Mouse (Mus musculus): Measurements from ENCODE around the gene H2-Ob.
"Not testable (repeated sequence)": the region's sequence is repeated elsewhere in the genome, so short reads cannot be mapped to it uniquely, and the experiment has no call there.

Gene H2-Ob

DNA sequence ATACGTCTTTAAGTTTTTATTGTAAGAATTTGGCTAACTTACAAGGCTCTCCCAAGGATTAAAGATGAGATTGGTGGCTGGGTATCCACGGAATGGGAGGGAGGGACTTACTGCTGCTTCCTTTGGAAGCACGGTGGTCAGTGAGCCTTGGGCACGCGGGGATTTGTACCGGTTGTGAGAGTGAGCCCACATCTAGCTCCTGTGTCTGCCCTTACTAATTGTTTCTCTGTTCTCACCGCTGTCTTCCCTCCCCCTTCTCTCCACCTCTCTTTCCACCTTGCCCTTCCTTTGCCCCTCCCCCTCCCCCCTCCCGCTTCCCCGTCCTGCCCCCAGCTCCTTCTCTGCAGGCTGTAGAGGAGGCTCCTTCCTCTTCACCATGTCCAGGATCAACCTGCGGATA lies 30.3 kb upstream of the H2-Ob start:
- no peak for DNase-seq

DNA sequence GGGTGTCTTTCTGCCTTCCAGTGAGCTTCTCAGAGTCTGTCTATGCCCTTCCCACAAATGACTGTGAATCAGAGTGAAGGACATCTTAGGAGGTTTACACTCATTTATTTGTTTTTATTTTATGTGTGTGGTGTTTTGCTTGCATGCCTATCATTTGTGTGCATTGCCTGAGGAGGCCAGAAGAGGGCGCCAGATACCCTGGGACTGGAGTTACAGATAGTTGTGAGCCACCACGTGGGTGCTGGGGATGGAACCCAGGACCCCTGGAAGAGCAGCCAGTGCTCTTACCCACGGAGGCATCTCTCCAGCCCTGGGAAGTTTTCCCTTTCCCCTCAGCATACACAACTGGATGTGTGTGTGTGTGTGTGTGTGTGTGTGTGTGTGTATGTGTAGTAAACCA lies 29.0 kb upstream of the H2-Ob start:
- no peak for DNase-seq

DNA sequence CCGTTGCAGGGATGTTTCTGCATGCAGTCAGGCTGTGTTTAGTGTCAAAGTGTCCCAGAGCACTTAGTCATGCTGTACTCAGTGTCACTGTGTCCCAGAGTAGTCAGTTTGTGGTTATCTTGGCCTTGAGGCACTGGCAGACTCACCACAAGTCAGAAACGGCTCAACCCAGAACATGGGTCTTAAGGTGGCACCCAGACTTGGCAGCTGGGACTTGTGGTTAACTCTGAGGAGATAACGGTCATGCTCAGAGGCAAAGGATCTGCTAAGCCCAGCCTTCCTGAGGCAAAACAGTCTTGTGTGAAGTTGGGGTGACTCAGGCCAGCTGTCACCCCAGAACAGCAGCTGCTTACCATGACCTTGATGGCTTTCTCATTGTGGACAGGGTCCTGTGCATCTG lies 28.1 kb upstream of the H2-Ob start:
- DNase-seq: no peak

DNA sequence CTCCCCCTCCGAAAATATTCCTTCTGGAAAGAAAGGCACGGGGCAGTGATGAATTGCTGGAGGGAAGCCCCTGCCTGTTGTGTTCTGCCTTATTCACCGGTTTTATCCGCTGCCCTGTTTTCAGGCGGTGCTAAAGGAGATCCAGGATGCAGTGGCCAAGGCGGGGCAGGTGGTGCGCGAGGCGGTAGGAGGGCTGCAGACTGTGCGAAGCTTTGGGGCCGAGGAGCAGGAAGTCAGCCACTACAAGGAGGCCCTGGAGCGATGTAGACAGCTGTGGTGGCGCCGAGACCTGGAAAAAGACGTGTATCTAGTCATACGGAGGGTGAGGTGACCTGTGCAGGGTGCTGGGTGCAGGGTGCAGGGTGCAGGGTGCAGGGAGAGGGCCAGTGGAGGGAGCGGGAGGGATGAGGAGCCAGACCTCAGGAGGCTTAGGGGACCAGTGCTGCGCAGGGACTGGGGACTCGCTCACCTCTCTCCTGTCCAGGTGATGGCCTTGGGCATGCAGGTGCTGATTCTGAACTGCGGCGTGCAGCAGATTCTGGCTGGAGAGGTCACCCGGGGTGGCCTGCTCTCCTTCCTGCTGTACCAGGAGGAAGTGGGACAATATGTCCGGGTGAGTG lies 26.8 kb upstream of the H2-Ob start:
- no peak for DNase-seq

DNA sequence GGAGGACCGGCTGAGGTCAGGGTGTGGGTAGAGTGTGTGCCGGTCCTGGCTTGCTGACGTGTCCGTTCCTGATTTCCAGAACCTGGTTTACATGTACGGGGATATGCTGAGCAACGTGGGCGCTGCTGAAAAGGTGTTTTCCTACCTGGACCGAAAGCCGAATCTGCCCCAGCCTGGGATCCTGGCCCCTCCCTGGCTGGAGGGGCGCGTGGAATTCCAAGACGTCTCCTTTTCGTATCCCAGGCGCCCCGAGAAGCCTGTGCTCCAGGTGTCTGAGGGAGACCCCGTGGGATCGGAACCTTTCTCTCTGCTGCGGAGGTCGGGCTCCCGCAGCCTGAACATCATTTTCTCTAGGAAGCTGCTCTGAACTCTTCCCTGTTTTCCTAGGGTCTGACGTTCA lies 24.8 kb upstream of the H2-Ob start:
- DNase-seq: no peak

DNA sequence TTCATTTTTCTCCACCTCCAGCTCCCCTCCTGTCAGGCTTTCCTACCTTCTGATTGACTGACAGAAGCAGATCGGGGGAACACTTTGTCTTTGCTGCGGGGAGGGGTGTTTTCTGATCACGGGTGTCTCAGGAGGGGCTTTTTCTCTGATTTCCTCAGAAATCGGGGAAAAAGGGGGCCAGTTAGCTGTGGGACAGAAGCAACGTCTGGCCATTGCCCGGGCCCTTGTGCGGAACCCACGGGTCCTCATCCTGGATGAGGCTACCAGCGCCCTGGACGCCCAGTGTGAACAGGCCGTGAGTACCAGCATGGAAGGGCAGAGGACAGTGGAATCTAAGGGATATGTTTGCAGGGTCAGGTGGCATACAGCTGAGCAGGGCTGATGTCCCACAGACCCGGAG lies 23.5 kb upstream of the H2-Ob start:
- DNase-seq: no peak

DNA sequence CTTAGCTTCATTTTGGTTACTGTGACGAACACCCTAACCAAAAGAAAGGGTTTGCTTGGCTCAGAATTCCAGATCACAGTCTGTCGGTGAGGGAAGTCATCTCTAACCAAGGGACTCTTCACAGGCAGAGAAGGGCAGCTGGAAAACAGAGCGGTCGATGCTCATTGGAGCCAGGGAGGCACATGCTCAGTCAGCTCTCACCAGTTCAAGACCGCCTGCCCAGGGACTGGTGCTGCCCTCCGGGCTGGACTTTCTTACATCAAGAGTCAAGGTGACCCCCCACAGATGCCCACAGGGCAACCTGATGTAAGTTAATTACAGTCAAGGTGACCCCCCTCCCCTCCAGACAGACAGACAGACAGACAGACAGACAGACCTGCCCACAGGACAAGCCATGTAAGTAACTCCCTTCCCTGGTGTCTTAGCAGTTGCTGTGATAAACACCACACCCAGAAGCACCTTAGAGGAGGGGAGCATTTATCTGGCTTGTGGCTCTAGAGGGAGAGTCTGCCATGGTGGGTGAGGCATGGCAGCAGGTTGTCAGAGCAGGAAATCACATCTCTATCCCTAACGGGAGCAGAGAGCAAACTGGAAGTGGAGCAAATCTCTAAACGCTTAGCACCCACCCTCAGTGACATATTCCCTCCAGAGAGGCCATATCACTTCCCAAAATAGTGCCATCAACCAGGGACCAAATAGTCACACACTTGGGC lies 21.3 kb upstream of the H2-Ob start:
- DNase-seq: no peak

DNA sequence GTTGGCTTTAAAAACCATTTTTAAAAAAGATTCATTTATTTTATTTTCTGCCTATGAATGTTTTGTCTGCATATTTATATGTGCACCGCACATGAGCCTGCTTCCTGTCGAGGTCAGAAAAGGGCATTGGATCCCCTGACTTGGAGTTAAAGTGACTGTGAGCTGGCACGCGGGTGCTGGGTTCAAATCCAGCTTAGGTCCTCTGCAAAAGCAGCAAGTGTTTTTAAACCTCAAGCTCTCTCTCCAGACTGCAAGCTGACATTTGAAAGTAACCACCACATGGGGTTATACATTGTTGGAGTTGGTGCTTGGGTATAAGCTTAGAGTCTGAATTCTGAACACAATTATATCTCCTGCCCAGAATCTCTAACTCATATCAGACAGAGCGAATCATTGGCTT lies 20.7 kb upstream of the H2-Ob start:
- no peak for DNase-seq

DNA sequence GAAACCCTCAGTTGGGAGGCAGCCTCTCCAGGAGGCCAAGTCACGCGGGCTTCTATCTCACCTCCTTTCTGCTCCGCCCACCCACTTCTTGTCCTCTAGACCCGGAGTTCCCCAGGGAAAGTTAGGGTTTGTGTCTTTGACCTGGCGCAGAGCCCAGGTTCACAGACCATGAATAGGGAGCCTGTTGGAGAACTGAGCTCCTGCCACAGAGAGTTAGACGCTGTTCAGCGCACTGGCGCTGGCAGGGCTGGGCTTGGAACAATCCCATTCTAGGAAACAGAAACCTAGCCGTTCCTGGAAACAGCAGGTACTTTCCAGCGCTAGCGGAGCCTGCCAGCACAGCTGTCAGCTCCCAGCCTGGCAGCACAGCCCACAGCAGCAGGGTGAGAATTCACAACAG lies 20.0 kb upstream of the H2-Ob start:
- no peak for DNase-seq

DNA sequence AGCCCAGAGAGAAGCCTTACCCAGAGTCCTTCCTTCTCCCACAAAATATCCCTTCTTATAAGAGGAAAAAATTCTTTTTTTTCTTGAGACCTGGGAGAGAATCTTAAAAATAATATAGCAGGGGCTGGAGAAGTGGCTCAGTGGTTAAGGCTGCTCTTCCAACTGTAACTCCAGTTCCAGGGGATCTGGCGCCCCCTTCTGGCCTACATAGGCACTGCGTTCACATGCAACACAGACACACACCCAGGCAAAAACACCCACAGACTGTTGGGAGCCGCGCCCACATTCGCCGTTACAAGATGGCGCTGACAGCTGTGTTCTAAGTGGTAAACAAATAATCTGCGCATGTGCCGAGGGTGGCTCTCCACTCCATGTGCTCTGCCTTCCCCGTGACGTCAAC lies 19.6 kb upstream of the H2-Ob start:
- peak; percentile 65 for DNase-seq

DNA sequence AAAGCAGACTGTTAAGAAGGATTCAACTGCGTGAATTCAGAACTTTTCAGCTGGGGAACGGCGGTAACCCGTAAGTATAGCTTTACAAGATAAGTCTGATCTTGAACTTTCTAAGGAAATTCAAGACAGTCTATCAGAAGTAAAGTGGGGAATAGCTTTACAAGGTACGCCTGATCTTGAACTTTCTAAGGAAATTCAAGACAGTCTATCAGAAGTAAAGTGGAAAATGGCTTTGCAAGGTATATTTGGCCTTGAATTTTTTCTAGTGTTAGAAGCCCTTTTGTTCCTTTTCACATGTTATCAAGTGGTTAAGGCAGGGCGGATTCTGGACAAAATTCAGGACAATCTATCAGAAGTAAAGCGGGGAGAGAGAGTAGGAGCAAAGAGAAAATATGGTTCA lies 18.9 kb upstream of the H2-Ob start:
- DNase-seq: not testable (repeated sequence)

DNA sequence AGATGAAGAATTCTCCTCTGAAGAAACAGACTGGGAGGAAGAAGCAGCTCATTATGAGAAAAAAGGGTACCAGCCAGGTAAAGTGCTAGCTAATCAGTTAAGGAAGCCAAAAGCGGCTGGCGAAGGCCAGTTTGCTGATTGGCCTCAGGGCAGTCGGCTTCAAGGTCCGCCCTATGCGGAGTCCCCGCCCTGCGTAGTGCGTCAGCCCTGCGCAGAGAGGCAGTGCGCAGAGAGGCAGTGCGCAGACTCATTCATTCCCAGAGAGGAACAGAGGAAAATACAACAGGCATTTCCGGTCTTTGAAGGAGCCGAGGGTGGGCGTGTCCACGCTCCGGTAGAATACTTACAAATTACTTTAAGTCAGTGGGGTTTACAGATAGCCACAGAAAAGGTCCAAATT lies 18.3 kb upstream of the H2-Ob start:
- not testable (repeated sequence) for DNase-seq

DNA sequence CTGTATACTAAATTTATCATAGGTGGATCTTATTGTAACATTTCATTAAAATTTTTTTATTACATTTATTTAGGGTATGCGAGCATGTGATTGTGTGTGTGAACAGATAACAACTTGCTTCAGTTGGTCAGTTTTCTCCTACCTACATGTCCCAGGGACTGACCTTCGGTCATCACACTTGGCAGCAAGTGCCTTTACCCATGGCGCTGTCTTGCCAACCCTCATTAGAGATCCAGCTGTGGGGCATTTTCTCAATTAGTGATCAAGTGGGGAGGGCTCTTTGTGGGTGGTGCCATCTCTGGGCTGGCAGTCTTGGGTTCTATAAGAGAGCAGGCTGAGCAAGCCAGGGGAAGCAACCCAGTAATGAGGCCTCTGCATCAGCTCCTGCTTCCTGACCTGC lies 13.9 kb upstream of the H2-Ob start:
- DNase-seq: no peak

DNA sequence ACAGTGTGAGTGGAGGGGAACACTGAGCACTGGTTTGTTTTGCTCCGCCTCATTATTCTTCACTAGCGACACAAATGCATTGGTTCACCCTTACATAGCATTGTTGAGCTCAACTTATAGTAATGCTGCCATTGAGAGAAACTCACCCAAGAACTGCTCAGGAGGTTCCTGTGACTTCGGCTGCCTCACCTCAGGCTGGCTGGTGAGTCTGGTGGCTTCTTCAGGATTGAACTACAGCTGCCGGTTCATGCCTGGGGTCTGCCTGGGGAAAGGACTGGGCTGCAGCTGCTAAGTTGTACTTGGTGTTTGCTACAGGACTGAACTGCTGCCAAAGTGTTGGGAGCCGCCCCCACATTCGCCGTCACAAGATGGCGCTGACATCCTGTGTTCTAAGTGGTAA lies 13.3 kb upstream of the H2-Ob start:
- DNase-seq: no peak

DNA sequence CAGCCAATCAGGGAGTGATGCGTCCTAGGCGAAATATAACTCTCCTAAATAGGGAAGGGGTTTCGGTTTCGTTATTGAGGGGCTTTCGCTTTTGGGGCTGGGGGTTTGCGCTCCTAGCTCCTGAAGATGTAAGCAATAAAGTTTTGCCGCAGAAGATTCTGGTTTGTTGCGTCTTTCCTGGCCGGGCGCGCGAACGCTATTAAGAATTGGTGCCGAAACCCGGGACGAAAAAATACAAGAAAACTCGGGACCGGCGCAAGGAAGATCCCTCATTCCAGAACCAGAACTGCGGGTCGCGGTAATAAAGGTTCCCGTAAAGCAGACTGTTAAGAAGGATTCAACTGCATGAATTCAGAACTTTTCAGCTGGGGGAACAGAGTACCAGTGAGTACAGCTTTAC lies 12.8 kb upstream of the H2-Ob start:
- DNase-seq: not testable (repeated sequence)

DNA sequence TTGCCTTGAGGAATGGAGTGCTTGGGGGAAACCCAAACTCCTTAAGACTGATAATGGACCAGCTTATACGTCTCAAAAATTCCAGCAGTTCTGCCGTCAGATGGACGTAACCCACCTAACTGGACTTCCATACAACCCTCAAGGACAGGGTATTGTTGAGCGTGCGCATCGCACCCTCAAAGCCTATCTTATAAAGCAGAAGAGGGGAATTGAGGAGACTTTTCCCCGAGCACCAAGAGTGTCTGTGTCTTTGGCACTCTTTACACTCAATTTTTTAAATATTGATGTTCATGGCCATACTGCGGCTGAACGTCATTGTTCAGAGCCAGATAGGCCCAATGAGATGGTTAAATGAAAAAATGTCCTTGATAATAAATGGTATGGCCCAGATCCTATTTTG lies 7.7 kb upstream of the H2-Ob start:
- not testable (repeated sequence) for DNase-seq

DNA sequence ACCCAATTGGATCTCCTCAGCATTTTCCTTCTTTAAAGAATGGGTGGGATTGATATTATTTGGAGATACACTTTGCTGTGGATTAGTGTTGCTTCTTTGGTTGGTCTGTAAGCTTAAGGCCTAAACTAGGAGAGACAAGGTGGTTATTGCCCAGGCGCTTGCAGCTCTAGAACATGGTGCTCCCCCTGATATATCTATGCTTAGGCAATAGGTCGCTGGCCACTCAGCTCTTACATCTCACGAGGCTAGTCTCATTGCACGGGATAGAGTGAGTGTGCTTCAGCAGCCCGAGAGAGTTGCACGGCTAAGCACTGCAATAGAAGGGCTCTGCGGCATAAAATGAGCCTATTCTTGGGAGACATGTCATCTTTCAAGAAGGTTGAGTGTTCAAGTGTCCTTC lies 6.7 kb upstream of the H2-Ob start:
- DNase-seq: not testable (repeated sequence)

DNA sequence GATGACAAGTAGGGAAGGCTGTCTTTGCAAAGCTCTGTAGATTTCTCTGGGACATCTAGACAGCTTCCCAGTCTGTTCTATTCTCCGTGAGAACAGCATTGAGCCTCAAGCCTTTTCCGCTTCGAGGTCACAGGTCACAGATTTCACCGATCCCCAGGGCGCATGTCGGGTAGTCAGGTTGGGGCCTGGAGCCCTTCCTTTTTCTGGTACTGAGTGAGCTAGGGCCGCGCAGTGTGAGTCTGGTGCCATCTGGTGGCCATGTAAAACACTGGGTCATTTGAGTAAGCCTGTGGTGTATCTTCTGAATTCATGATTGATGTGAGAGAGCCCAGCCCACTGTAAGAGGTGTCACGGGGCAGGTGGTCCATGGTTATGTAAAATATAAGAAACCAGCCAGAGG lies 3.8 kb upstream of the H2-Ob start:
- peak; percentile 54 for DNase-seq

DNA sequence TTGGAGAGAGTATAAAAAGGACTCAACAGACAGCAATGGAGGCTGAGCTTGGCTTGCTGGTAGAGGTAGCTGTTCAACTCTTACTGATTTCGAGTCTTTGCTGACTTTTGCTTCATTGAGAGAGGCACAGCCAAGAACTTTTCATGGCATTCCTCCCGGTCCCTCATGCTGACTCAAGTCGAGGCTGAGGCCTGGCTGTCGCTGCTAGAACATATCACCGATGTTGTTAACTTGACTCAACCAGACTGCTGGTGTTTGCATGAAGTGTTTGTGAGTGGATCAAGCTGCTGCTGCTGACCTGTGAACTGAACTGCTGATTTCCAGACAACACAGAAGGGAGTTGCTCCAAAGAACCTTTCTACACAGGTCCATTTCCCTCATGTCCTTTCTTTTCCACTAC lies 2.0 kb upstream of the H2-Ob start:
- no peak for DNase-seq

DNA sequence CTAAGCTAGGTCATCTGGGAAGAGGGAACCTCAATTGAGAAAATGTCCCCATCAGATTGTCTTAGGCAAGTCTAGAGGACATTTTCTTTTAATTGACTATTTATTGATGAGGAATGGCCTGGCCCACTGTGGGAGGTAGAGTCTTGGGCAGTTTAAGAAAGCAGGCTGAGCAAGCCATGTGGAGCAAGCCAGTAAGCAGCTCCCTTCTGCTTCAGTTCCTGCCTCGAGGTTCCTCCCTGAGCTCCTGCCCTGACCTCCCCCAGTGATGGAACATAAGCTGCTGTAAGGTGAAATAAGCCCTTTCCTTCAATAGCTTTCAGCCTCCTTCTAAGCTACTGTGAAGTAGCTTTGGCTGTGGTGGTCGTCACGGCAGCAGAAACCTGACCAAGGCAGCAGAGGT lies 962 bp upstream of the H2-Ob start:
- no peak for DNase-seq

DNA sequence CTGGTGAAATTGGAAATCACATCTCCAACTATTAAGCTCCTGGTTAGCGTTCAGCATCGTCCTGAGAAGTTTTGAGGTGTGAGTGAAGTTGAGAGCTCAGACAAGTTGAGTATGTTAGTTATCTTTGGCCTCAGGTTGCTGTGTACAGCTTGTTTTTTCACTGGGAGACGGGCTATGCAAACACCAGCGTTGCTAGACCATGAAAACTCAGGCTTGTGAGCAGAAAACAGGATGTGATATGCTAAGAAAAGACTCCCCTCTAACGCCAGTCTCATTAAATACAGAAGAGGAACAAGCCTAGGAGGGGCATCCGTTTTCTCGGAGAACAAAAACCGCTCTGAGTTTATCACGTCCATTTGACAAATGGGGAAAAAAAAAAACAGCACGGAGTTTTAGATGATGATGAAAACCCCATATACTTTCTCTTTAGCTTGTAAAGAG lies 918 bp downstream of the H2-Ob start:
- no peak for DNase-seq

DNA sequence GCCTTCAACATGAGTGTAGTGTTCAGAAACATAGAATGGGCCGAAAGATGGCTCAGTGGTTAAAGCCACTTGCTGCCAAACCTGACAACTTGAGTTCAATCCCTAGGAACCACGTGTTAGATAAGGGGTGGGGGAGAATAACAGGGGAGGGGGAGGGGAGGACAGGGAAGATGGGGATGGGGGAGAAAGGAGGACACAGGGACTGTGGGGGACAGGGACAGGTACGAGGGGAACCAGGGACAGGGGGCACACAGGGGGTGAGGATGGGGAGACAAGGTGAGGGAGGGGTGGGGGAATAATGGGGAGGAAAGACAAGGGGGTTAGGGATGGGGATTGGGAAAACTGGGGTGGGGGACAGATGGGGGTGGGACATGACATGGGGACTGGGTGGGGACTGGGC lies 1.7 kb downstream of the H2-Ob start:
- no peak for DNase-seq

DNA sequence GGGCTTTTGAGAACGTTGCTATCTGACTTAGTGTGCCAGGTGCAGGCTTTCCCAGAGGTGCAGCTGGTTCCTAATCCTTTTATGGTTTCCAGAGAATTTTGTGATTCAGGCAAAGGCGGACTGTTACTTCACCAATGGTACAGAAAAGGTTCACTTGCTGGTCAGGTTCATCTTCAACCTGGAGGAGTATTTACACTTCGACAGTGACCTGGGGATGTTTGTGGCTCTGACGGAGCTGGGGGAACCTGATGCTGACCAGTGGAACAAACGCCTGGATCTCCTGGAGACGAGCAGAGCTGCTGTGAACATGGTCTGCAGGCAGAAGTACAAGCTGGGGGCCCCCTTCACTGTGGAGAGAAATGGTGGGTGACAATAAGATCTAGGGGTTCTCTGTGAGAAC lies 2.2 kb downstream of the H2-Ob start:
- no peak for DNase-seq

DNA sequence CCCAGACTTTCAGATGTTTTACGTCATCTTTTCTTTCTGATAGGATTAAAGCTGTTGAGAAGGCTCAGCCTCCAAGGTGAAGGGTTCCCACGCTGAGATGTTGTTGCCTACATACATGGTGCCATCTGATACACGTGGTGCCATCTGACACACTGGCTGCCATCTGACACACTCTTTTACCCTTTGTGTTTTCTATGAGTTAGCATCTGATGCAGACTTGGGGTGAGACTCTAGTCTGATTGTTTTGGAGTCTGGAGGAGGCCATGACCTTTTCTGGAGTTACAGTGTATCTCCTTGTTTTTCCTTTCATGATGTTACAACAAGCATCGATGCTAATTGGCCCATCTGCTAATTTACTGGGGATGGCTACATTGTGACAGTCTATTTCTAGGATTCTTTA lies 6.0 kb downstream of the H2-Ob start:
- no peak for DNase-seq

DNA sequence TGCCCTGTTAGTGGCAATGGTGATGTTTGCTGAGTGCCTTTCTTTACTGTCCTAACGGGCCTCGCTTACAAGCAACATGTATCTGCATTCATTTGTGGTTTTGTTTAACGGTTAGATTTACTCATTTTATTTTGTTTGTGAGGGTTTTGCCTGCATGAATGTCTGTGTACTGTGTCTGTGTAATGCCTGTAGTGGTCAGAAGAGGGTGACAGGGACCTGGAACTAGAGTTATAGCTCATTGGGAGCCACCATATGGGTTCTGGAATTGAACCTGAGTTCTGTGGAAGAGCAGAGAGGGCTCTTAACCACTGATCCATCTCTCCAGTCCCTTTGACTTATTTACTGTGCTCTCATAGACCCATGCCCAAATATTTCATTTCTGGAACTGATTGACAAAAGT lies 8.3 kb downstream of the H2-Ob start:
- DNase-seq: no peak

Measured in right cerebral cortex, postnatal 4 days (tissue).